Mouse (Mus musculus): Measurements from ENCODE around the gene Otud6a. TPM values are rescaled to one million over a fixed set of nuclear protein-coding genes. Genes with fewer than 3 reads are reported as not detected.

Gene Otud6a
- polyA plus RNA-seq, 1 experiment from 2014 or later = not detected

DNA sequence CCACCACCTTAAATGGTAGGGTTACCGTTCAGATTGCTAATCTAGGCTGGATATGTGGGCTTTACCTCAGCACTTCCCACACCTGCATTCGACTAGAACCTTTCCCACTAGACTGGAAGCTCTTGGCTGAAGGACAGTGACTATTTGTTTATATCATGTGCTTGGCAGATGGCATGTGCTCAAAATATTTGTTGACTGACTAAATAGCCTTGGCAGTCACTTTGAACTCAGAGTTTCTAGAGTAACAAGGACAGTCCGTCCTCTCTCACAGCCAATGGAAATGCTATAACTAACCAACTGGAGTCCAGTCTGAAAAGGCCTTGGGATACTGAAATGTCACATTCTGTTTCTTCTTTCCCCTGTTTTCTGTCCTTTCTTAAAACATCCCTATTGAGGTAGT, 42.7 kb downstream of the Otud6a start:
- Histone ChIP-seq H3K36me3 (no peaks in the 10 kb centered on the region), H3K9me3 (no peaks in the 10 kb centered on the region), H3K27me3 (ENCODE audit: insufficient read depth, poor library complexity, severe bottlenecking) (peaks cover 19% of the 10 kb centered on the region; the same call in 1 of the 2 replicates), H3K4me3 (no peak overlapping the region), H3K4me1 (no peaks in the 10 kb centered on the region), H3K27ac (no peak overlapping the region)
- WGBS = 79% methylated on average over 3 of the region's 3 CpGs
- no peak for DNase-seq (ENCODE audit: low spot score)

DNA sequence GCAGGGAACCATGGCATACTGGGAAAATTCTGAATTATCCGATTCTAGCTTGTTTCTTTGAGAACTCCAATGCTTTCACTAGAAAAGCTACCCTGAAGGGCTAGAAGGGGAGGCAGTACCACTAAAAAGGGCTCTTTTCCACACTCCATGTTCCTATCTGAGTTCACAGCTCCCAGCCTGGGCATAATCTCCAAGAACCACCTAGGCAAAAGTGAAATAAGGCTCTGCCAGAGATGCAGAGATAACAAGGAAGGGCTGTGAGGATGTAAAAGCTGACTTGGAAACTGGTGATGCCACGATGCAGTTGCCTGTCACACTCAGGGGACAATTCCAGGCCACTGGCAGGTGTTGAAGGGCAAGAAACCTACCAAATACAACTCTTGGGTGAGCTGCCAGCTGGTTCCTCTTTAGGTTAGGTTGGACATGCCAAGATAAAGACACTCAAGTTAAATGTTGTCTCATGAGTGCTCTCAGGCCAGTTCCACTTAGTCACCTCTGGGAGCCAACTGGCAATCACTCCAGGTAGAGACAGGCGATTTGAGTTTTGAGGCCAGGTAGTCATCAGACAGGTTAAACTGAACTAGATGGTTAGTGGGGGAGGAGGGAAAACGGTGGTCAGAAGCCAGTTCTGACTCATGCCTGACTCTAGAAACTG, 46.9 kb downstream of the Otud6a start:
- Histone ChIP-seq H3K27me3 (ENCODE audit: insufficient read depth, poor library complexity, severe bottlenecking) (peaks cover 4% of the 10 kb centered on the region; the same call in 1 of the 2 replicates), H3K4me1 (no peaks in the 10 kb centered on the region), H3K4me3 (no peak overlapping the region), H3K36me3 (no peaks in the 10 kb centered on the region), H3K9me3 (no peaks in the 10 kb centered on the region), H3K27ac (no peak overlapping the region)
- DNase-seq (ENCODE audit: low spot score) = no peak
- WGBS = 63% methylated on average over 4 of the region's 4 CpGs

MicroRNAs within 50 kb of the gene (microRNA counts, 519-probe panel; counts per million panel counts)
- not detected for microRNA mmu-miR-676

Small RNA genes lying within 50 kb of the gene (microRNA-seq; reads per million reads assigned to microRNA genes)
- gene Mir676 = 418 reads per million, percentile 70 among the genes with 10 or more reads in this experiment

Other genes with a start within 250 kb of the Otud6a start
- 0.52 and 0.62 TPM in 2 replicates for gene Awat2, start 13.7 kb downstream of the Otud6a start, polyA plus RNA-seq (2016; fragmentation: Nextera tagmentation; extraction: Ambion mirVana)
- 27.4 and 30.3 TPM in 2 replicates for gene Igbp1, start 65.3 kb downstream of the Otud6a start, polyA plus RNA-seq (2016; fragmentation: Nextera tagmentation; extraction: Ambion mirVana)
- not detected in 2 replicates for gene Dgat2l6, start 95.8 kb downstream of the Otud6a start, polyA plus RNA-seq (2016; fragmentation: Nextera tagmentation; extraction: Ambion mirVana)
- gene Awat1, start 143.2 kb downstream of the Otud6a start, polyA plus RNA-seq (2016; fragmentation: Nextera tagmentation; extraction: Ambion mirVana) = not detected in 2 replicates
- not detected in 2 replicates for gene P2ry4, start 165.9 kb downstream of the Otud6a start, polyA plus RNA-seq (2016; fragmentation: Nextera tagmentation; extraction: Ambion mirVana)
- 0.97 and 2.3 TPM in 2 replicates for gene Arr3, start 176.5 kb downstream of the Otud6a start, polyA plus RNA-seq (2016; fragmentation: Nextera tagmentation; extraction: Ambion mirVana)
- gene Kif4, start 196.7 kb downstream of the Otud6a start, polyA plus RNA-seq (2016; fragmentation: Nextera tagmentation; extraction: Ambion mirVana) = 30.1 and 30.9 TPM in 2 replicates
- 94.4 and 106 TPM in 2 replicates for gene Pdzd11, start 197.6 kb downstream of the Otud6a start, polyA plus RNA-seq (2016; fragmentation: Nextera tagmentation; extraction: Ambion mirVana)